Mouse (Mus musculus) neural tube, embryonic 13.5 days (tissue): ENCODE measurements around the gene Gng7. TPM values are rescaled to one million over a fixed set of nuclear protein-coding genes. Genes with fewer than 3 reads are reported as not detected.

Experiments used
- ATAC-seq: fragments of 200-750 bp; cut with Nextera tagmentation; 2 replicates; pipeline ENCODE4 v1.8.0; 2017; ENCODE audit warnings: low read depth, mild to moderate bottlenecking, moderate TSS enrichment, moderate library complexity
- H3K27ac ChIP-seq: fragments of 300-500 bp; sonication (generic); replicated peaks from 2 replicates; pipeline ENCODE4 v1.5.1; 2015; ENCODE audit warnings: moderate library complexity, mild to moderate bottlenecking, inconsistent platforms
- H3K27me3 ChIP-seq: fragments of 300-500 bp; sonication (generic); 2 replicates; pipeline ENCODE4 v1.6.1; 2015; ENCODE audit warnings: mild to moderate bottlenecking, inconsistent platforms
- H3K36me3 ChIP-seq: fragments of 300-500 bp; sonication (generic); 2 replicates; pipeline ENCODE4 v1.6.1; 2015; ENCODE audit warnings: mild to moderate bottlenecking, inconsistent platforms
- H3K4me1 ChIP-seq: fragments of 300-500 bp; sonication (generic); replicated peaks from 2 replicates; pipeline ENCODE4 v1.6.1; 2015; ENCODE audit warnings: inconsistent platforms
- H3K4me2 ChIP-seq: fragments of 300-500 bp; sonication (generic); 2 replicates; pipeline ENCODE4 v1.6.1; 2015; ENCODE audit warnings: inconsistent platforms, mild to moderate bottlenecking, moderate library complexity
- H3K4me3 ChIP-seq: fragments of 300-500 bp; sonication (generic); 2 replicates; pipeline ENCODE4 v1.5.1; 2015; ENCODE audit warnings: mild to moderate bottlenecking, inconsistent platforms
- H3K9ac ChIP-seq: fragments of 300-500 bp; sonication (generic); 2 replicates; pipeline ENCODE4 v1.6.1; 2015; ENCODE audit warnings: moderate library complexity, mild to moderate bottlenecking, inconsistent platforms
- H3K9me3 ChIP-seq: fragments of 300-500 bp; sonication (generic); 2 replicates; pipeline ENCODE4 v1.6.1; 2016; ENCODE audit warnings: inconsistent platforms
- WGBS: fragments of 180-500 bp; shearing (Covaris S2); methylation state at CpG from one replicate; pipeline ENCODE4 v1.1.7; 2015; 5-methylcytosine and 5-hydroxymethylcytosine counted together
- polyA plus RNA-seq: library from polyadenylated mRNA; unstranded; fragments of >200 nt; fragmentation: Nextera tagmentation; extraction: Ambion mirVana; gene quantifications from 2 replicates; pipeline ENCODE4 v1.2.1, GENCODE M21; 2015

The Gng7 gene
- polyA plus RNA-seq, 1 experiment from 2014 or later: 17.4 TPM

- no peaks in the 10 kb centered on the region for H3K36me3 ChIP-seq
- 41% methylated on average over 28 of the region's 28 CpGs for WGBS
- no peak overlapping the region for H3K4me3 ChIP-seq
- no peak for ATAC-seq
- H3K4me1 ChIP-seq: peaks cover 20% of the 10 kb centered on the region
- H3K27me3 ChIP-seq: peaks cover 7% of the 10 kb centered on the region; the same call in 1 of the 2 replicates
- H3K27ac ChIP-seq: no peak overlapping the region
- 0 out of 2 replicates have a peak overlapping the region, but pooled peaks have one; percentile 16 for H3K4me2 ChIP-seq
- H3K9me3 ChIP-seq: no peaks in the 10 kb centered on the region
- peak overlapping the region; percentile 38; the same call in 1 of the 2 replicates for H3K9ac ChIP-seq
These were observed 14.3 kb downstream of the Gng7 start for GRCm38 (mm10) chr10:81000197-81001062.

GRCm38 (mm10) chr10:80999362-81000196 is 15.2 kb downstream of the Gng7 start:
- Histone ChIP-seq H3K4me3 (no peak overlapping the region), H3K27ac (no peak overlapping the region), H3K4me2 (peak overlapping the region; percentile 39), H3K9me3 (no peaks in the 10 kb centered on the region), H3K36me3 (no peaks in the 10 kb centered on the region), H3K9ac (no peak overlapping the region), H3K27me3 (peaks cover 12% of the 10 kb centered on the region; the same call in 1 of the 2 replicates), H3K4me1 (peaks cover 20% of the 10 kb centered on the region)
- ATAC-seq: peak; percentile 74
- WGBS: 29% methylated on average over 37 of the region's 37 CpGs

- Histone ChIP-seq H3K4me3 (no peak overlapping the region), H3K9ac (no peak overlapping the region), H3K9me3 (no peaks in the 10 kb centered on the region), H3K36me3 (no peaks in the 10 kb centered on the region), H3K4me2 (no peak overlapping the region), H3K27me3 (peaks cover 15% of the 10 kb centered on the region; the same call in 1 of the 2 replicates), H3K27ac (no peak overlapping the region), H3K4me1 (peaks cover 20% of the 10 kb centered on the region)
- ATAC-seq: no peak
- WGBS: 18% methylated on average over 12 of the region's 12 CpGs
These were observed 16.0 kb downstream of the Gng7 start for GRCm38 (mm10) chr10:80998778-80999177.

GRCm38 (mm10) chr10:80998021-80998420 is 16.7 kb downstream of the Gng7 start:
- H3K36me3 ChIP-seq: no peaks in the 10 kb centered on the region
- H3K4me2 ChIP-seq: no peak overlapping the region
- 0 out of 2 replicates have a peak overlapping the region, but pooled peaks have one; percentile 0 for H3K9ac ChIP-seq
- ATAC-seq: no peak
- no peak overlapping the region for H3K4me3 ChIP-seq
- peaks cover 20% of the 10 kb centered on the region for H3K4me1 ChIP-seq
- 40% methylated on average over 14 of the region's 14 CpGs for WGBS
- H3K27me3 ChIP-seq: peaks cover 23% of the 10 kb centered on the region; the same call in 1 of the 2 replicates
- H3K27ac ChIP-seq: no peak overlapping the region
- no peaks in the 10 kb centered on the region for H3K9me3 ChIP-seq

GRCm38 (mm10) chr10:80997332-80997731 is 17.4 kb downstream of the Gng7 start:
- H3K36me3 ChIP-seq: no peaks in the 10 kb centered on the region
- no peak overlapping the region for H3K9ac ChIP-seq
- ATAC-seq: no peak
- no peak overlapping the region for H3K4me3 ChIP-seq
- H3K27me3 ChIP-seq: peaks cover 28% of the 10 kb centered on the region; the same call in 1 of the 2 replicates
- peaks cover 20% of the 10 kb centered on the region for H3K4me1 ChIP-seq
- WGBS: 86% methylated on average over 8 of the region's 8 CpGs
- H3K4me2 ChIP-seq: no peak overlapping the region
- H3K27ac ChIP-seq: no peak overlapping the region
- no peaks in the 10 kb centered on the region for H3K9me3 ChIP-seq

- Histone ChIP-seq H3K9me3 (no peaks in the 10 kb centered on the region), H3K4me1 (peaks cover 20% of the 10 kb centered on the region), H3K36me3 (no peaks in the 10 kb centered on the region), H3K9ac (no peak overlapping the region), H3K27me3 (peaks cover 28% of the 10 kb centered on the region; the same call in 1 of the 2 replicates), H3K4me3 (no peak overlapping the region), H3K4me2 (no peak overlapping the region), H3K27ac (no peak overlapping the region)
- 94% methylated on average over 8 of the region's 8 CpGs for WGBS
- ATAC-seq: no peak
These were observed 18.2 kb downstream of the Gng7 start for GRCm38 (mm10) chr10:80996501-80996900.

GRCm38 (mm10) chr10:80995091-80995632 is 19.6 kb downstream of the Gng7 start:
- peaks cover 7% of the 10 kb centered on the region for H3K4me1 ChIP-seq
- no peak overlapping the region for H3K27ac ChIP-seq
- ATAC-seq: 0 out of 2 replicates have a peak, but pooled peaks have one; percentile 25
- no peaks in the 10 kb centered on the region for H3K36me3 ChIP-seq
- H3K27me3 ChIP-seq: peaks cover 28% of the 10 kb centered on the region; the same call in 1 of the 2 replicates
- peak overlapping the region; percentile 47; the same call in 1 of the 2 replicates for H3K9ac ChIP-seq
- H3K9me3 ChIP-seq: no peaks in the 10 kb centered on the region
- WGBS: 12% methylated on average over 21 of the region's 21 CpGs
- peak overlapping the region; percentile 38 for H3K4me2 ChIP-seq
- H3K4me3 ChIP-seq: no peak overlapping the region

- Histone ChIP-seq H3K4me2 (peak overlapping the region; percentile 38; the same call in 1 of the 2 replicates), H3K36me3 (no peaks in the 10 kb centered on the region), H3K27ac (no peak overlapping the region), H3K4me3 (no peak overlapping the region), H3K9ac (peak overlapping the region; percentile 47; the same call in 1 of the 2 replicates), H3K9me3 (no peaks in the 10 kb centered on the region), H3K4me1 (peaks cover 2% of the 10 kb centered on the region), H3K27me3 (peaks cover 29% of the 10 kb centered on the region)
- WGBS: 60% methylated on average over 4 of the region's 4 CpGs
- ATAC-seq: no peak
These were observed 20.1 kb downstream of the Gng7 start for GRCm38 (mm10) chr10:80994621-80995020.

- 53% methylated on average over 5 of the region's 5 CpGs for WGBS
- no peak overlapping the region for H3K9ac ChIP-seq
- ATAC-seq: no peak
These were observed 21.5 kb downstream of the Gng7 start for GRCm38 (mm10) chr10:80993276-80993675.

GRCm38 (mm10) chr10:80991945-80992344 is 22.8 kb downstream of the Gng7 start:
- ATAC-seq: no peak
- no peak overlapping the region for H3K4me2 ChIP-seq
- no peaks in the 10 kb centered on the region for H3K9me3 ChIP-seq
- 91% methylated on average over 1 of the region's 1 CpGs for whole genome bisulfite sequencing
- no peak overlapping the region for H3K27ac ChIP-seq
- H3K27me3 ChIP-seq: peaks cover 42% of the 10 kb centered on the region
- no peak overlapping the region for H3K9ac ChIP-seq
- H3K36me3 ChIP-seq: no peaks in the 10 kb centered on the region
- peaks cover 3% of the 10 kb centered on the region; the same call in 1 of the 2 replicates for H3K4me1 ChIP-seq
- H3K4me3 ChIP-seq: no peak overlapping the region

More at GRCm38 (mm10) chr10:80993276-80993675, 21.5 kb downstream of the Gng7 start:
- no peak overlapping the region for H3K4me3 ChIP-seq
- no peaks in the 10 kb centered on the region for H3K36me3 ChIP-seq
- H3K27ac ChIP-seq: no peak overlapping the region
- no peaks in the 10 kb centered on the region for H3K9me3 ChIP-seq
- H3K27me3 ChIP-seq: peaks cover 37% of the 10 kb centered on the region
- no peaks in the 10 kb centered on the region; the same call in 1 of the 2 replicates for H3K4me1 ChIP-seq
- H3K4me2 ChIP-seq: no peak overlapping the region

- 9% methylated on average over 3 of the region's 3 CpGs for WGBS
- peaks cover 3% of the 10 kb centered on the region; the same call in 1 of the 2 replicates for H3K4me1 ChIP-seq
- no peak overlapping the region for H3K4me3 ChIP-seq
- ATAC-seq: no peak
- H3K4me2 ChIP-seq: no peak overlapping the region
- no peaks in the 10 kb centered on the region for H3K9me3 ChIP-seq
- H3K27me3 ChIP-seq: peaks cover 51% of the 10 kb centered on the region
- no peak overlapping the region for H3K9ac ChIP-seq
- no peak overlapping the region for H3K27ac ChIP-seq
- H3K36me3 ChIP-seq: no peaks in the 10 kb centered on the region
These were observed 23.7 kb downstream of the Gng7 start for GRCm38 (mm10) chr10:80991007-80991406.
